Mouse (Mus musculus): ENCODE data around the gene Sval1.

GRCm38 (mm10) chr6:41914883-41915282, 36.5 kb upstream of the Sval1 start:
- TF ChIP-seq CTCF (IDR thresholded peaks at IDR 0.05; ENCODE audit: control insufficient read depth, insufficient read depth, low read length) (no peak), POLR2A (IDR thresholded peaks at IDR 0.05; ENCODE audit: borderline replicate concordance, control insufficient read depth, low read depth, low read length) (no peak)
